Mouse (Mus musculus): ENCODE measurements around the gene Entpd1. TPM values are rescaled to one million over a fixed set of nuclear protein-coding genes. Genes with fewer than 3 reads are reported as not detected.

The Entpd1 gene
- polyA plus RNA-seq, 1 experiment from 2014 or later: 13.1 TPM

DNA sequence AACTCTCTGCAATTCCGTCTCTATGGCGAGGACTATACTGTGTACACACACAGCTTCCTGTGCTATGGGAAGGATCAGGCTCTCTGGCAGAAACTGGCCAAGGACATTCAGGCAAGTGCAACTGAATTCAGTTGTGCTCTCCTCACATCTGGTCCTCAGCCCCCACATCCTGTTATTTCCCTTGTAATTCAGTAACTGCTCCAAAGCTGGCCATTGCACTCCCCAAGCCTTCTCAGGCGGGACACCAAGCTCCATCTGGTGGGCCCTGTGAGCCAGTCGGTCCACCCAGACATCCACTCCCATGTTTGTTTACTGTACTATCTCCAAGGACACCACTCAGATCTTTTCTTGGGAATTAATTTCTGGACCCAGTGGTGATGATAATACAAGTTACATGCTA lies 114.0 kb downstream of the Entpd1 start:
- no peaks in the 10 kb centered on the region for H3K9me3 ChIP-seq (replicated peaks; ENCODE audit: control insufficient read depth, low read length)
- no peak for ATAC-seq (replicated peaks; ENCODE audit: insufficient number of reproducible peaks, low FRiP score, low TSS enrichment)
- H3K4me2 ChIP-seq: no peak overlapping the region
- no peak overlapping the region for H3K9ac ChIP-seq (ENCODE audit: low read depth, low read length)
- no peaks in the 10 kb centered on the region for H3K36me3 ChIP-seq (ENCODE audit: control insufficient read depth, insufficient read depth, low read length)
- H3K4me3 ChIP-seq (ENCODE audit: low read depth, low read length): no peak overlapping the region
- 72% methylated on average over 4 of the region's 4 CpGs for WGBS (ENCODE audit: insufficient replicate concordance)
- no peaks in the 10 kb centered on the region for H3K27me3 ChIP-seq (ENCODE audit: control insufficient read depth, insufficient read depth, low read length)
- no peak overlapping the region for H3K27ac ChIP-seq (ENCODE audit: low read depth, low read length)
- H3K4me1 ChIP-seq (ENCODE audit: control insufficient read depth, insufficient read depth, low read length): no peaks in the 10 kb centered on the region

DNA sequence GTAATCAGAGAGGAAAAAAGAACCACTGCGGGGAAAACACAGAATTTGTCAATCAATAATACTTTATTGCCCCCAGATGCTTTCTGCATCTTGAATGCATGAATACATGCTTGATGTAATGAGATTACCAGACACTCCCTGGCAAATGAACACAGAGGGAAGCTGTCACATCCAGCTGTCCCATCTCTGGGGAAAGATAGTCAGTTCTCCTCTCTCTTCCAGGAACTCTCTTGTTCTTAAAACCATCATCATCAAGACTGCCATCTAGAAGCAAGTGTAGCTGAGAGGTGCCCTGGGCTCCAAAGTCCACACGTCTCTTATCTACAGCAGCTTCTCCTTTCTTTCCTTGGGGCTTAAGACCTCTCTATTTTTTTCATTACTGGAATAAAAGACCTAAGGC lies 114.4 kb downstream of the Entpd1 start:
- ATAC-seq (replicated peaks; ENCODE audit: insufficient number of reproducible peaks, low FRiP score, low TSS enrichment): no peak
- Histone ChIP-seq H3K4me3 (ENCODE audit: low read depth, low read length) (no peak overlapping the region), H3K27me3 (ENCODE audit: control insufficient read depth, insufficient read depth, low read length) (no peaks in the 10 kb centered on the region), H3K36me3 (ENCODE audit: control insufficient read depth, insufficient read depth, low read length) (no peaks in the 10 kb centered on the region), H3K9ac (ENCODE audit: low read depth, low read length) (no peak overlapping the region), H3K27ac (ENCODE audit: low read depth, low read length) (no peak overlapping the region), H3K9me3 (replicated peaks; ENCODE audit: control insufficient read depth, low read length) (no peaks in the 10 kb centered on the region), H3K4me2 (no peak overlapping the region), H3K4me1 (ENCODE audit: control insufficient read depth, insufficient read depth, low read length) (no peaks in the 10 kb centered on the region)
- whole genome bisulfite sequencing (ENCODE audit: insufficient replicate concordance): 68% methylated on average over 2 of the region's 2 CpGs

- ATAC-seq (replicated peaks; ENCODE audit: insufficient number of reproducible peaks, low FRiP score, low TSS enrichment): no peak
- Histone ChIP-seq H3K9me3 (replicated peaks; ENCODE audit: control insufficient read depth, low read length) (no peaks in the 10 kb centered on the region), H3K27ac (ENCODE audit: low read depth, low read length) (no peak overlapping the region), H3K36me3 (ENCODE audit: control insufficient read depth, insufficient read depth, low read length) (no peaks in the 10 kb centered on the region), H3K27me3 (ENCODE audit: control insufficient read depth, insufficient read depth, low read length) (no peaks in the 10 kb centered on the region), H3K4me2 (no peak overlapping the region), H3K4me1 (ENCODE audit: control insufficient read depth, insufficient read depth, low read length) (no peaks in the 10 kb centered on the region), H3K9ac (ENCODE audit: low read depth, low read length) (no peak overlapping the region), H3K4me3 (ENCODE audit: low read depth, low read length) (no peak overlapping the region)
- 73% methylated on average over 4 of the region's 4 CpGs for WGBS (ENCODE audit: insufficient replicate concordance)
These were observed 116.0 kb downstream of the Entpd1 start for GRCm38 (mm10) chr19:40728213-40728612.

DNA sequence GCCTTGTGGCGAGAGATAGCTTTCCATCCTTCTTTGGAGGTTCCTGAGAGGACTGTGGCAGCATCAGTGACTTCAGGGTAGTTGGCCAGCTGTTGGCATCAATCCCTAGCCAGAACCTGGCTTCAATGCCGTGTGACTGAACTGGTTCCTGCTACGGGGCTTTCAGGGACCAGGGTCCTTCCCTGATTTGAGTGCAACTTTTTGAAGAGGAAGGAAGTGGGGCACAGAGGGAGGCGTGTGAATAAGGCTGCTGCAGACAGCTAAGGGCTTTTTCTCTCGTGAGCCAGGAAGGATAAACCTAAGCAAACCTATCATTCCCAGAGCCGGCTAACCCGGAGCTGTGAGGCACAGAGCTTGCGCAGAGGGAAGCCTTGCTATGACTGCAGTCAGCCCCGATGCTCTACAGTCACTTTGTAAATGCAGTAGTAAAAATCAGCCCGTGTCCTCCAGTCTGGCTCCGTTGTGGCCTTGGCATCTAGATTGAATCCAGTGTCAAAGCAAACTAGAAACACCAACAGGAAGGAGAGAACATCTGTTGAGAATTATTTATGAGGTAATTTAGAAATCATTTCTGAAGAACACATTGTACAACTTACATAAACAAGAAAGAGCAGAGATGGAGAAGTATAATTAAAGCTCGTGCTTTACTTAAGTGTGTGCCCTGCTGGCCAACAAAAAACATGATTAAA lies 116.7 kb downstream of the Entpd1 start:
- ATAC-seq (replicated peaks; ENCODE audit: insufficient number of reproducible peaks, low FRiP score, low TSS enrichment): no peak
- 52% methylated on average over 12 of the region's 12 CpGs for whole genome bisulfite sequencing (ENCODE audit: insufficient replicate concordance)

GRCm38 (mm10) chr19:40733409-40733808 lies 121.2 kb downstream of the Entpd1 start:
- Histone ChIP-seq H3K9me3 (replicated peaks; ENCODE audit: control insufficient read depth, low read length) (no peaks in the 10 kb centered on the region), H3K27me3 (ENCODE audit: control insufficient read depth, insufficient read depth, low read length) (no peaks in the 10 kb centered on the region), H3K4me2 (no peak overlapping the region), H3K36me3 (ENCODE audit: control insufficient read depth, insufficient read depth, low read length) (no peaks in the 10 kb centered on the region), H3K27ac (ENCODE audit: low read depth, low read length) (no peak overlapping the region), H3K9ac (ENCODE audit: low read depth, low read length) (no peak overlapping the region), H3K4me3 (ENCODE audit: low read depth, low read length) (no peak overlapping the region), H3K4me1 (ENCODE audit: control insufficient read depth, insufficient read depth, low read length) (no peaks in the 10 kb centered on the region)
- ATAC-seq (replicated peaks; ENCODE audit: insufficient number of reproducible peaks, low FRiP score, low TSS enrichment): no peak
- 63% methylated on average over 10 of the region's 10 CpGs for WGBS (ENCODE audit: insufficient replicate concordance)

More for the DNA sequence above, 116.7 kb downstream of the Entpd1 start:
- H3K9ac ChIP-seq (ENCODE audit: low read depth, low read length): no peak overlapping the region
- H3K4me3 ChIP-seq (ENCODE audit: low read depth, low read length): no peak overlapping the region
- H3K36me3 ChIP-seq (ENCODE audit: control insufficient read depth, insufficient read depth, low read length): no peaks in the 10 kb centered on the region
- no peaks in the 10 kb centered on the region for H3K27me3 ChIP-seq (ENCODE audit: control insufficient read depth, insufficient read depth, low read length)
- no peak overlapping the region for H3K4me2 ChIP-seq
- H3K27ac ChIP-seq (ENCODE audit: low read depth, low read length): no peak overlapping the region
- no peaks in the 10 kb centered on the region for H3K9me3 ChIP-seq (replicated peaks; ENCODE audit: control insufficient read depth, low read length)
- no peaks in the 10 kb centered on the region for H3K4me1 ChIP-seq (ENCODE audit: control insufficient read depth, insufficient read depth, low read length)

DNA sequence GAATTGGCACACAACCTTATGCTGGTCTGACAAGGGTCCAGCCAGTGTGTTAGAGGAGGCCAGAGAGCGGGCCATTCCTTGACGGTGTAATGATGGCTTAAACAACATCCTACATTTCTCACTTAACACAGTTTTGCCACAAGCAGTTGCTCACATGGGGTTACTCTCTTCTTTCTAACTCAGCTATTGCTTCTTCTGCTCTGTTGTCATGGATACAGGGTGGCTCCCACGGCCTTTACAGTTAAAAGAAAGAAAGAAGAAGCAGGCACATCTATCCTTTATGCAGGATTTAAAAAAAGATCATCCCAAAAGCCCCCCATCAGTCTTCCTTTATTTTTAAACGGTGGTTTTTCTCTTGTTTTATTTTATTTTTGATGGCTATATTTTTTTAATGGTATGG lies 121.7 kb downstream of the Entpd1 start:
- no peak for ATAC-seq (replicated peaks; ENCODE audit: insufficient number of reproducible peaks, low FRiP score, low TSS enrichment)
- H3K9ac ChIP-seq (ENCODE audit: low read depth, low read length): no peak overlapping the region
- 69% methylated on average over 4 of the region's 4 CpGs for WGBS (ENCODE audit: insufficient replicate concordance)
- no peaks in the 10 kb centered on the region for H3K9me3 ChIP-seq (replicated peaks; ENCODE audit: control insufficient read depth, low read length)
- no peaks in the 10 kb centered on the region for H3K36me3 ChIP-seq (ENCODE audit: control insufficient read depth, insufficient read depth, low read length)
- H3K27ac ChIP-seq (ENCODE audit: low read depth, low read length): no peak overlapping the region
- H3K27me3 ChIP-seq (ENCODE audit: control insufficient read depth, insufficient read depth, low read length): no peaks in the 10 kb centered on the region
- no peak overlapping the region for H3K4me3 ChIP-seq (ENCODE audit: low read depth, low read length)
- no peaks in the 10 kb centered on the region for H3K4me1 ChIP-seq (ENCODE audit: control insufficient read depth, insufficient read depth, low read length)
- H3K4me2 ChIP-seq: no peak overlapping the region

GRCm38 (mm10) chr19:40736680-40737512 lies 124.7 kb downstream of the Entpd1 start:
- Histone ChIP-seq H3K4me2 (peak overlapping the region; percentile 56), H3K27me3 (ENCODE audit: control insufficient read depth, insufficient read depth, low read length) (no peaks in the 10 kb centered on the region), H3K9ac (ENCODE audit: low read depth, low read length) (peak overlapping the region; percentile 69), H3K4me1 (ENCODE audit: control insufficient read depth, insufficient read depth, low read length) (no peaks in the 10 kb centered on the region), H3K4me3 (ENCODE audit: low read depth, low read length) (no peak overlapping the region), H3K36me3 (ENCODE audit: control insufficient read depth, insufficient read depth, low read length) (no peaks in the 10 kb centered on the region), H3K27ac (ENCODE audit: low read depth, low read length) (no peak overlapping the region), H3K9me3 (replicated peaks; ENCODE audit: control insufficient read depth, low read length) (no peaks in the 10 kb centered on the region)
- ATAC-seq (replicated peaks; ENCODE audit: insufficient number of reproducible peaks, low FRiP score, low TSS enrichment): no peak
- WGBS (ENCODE audit: insufficient replicate concordance): 29% methylated on average over 17 of the region's 17 CpGs

GRCm38 (mm10) chr19:40737613-40738012 lies 125.4 kb downstream of the Entpd1 start:
- 79% methylated on average over 5 of the region's 5 CpGs for WGBS (ENCODE audit: insufficient replicate concordance)
- peak overlapping the region; percentile 69 for H3K9ac ChIP-seq (ENCODE audit: low read depth, low read length)
- H3K9me3 ChIP-seq (replicated peaks; ENCODE audit: control insufficient read depth, low read length): no peaks in the 10 kb centered on the region
- ATAC-seq (replicated peaks; ENCODE audit: insufficient number of reproducible peaks, low FRiP score, low TSS enrichment): no peak
- H3K27me3 ChIP-seq (ENCODE audit: control insufficient read depth, insufficient read depth, low read length): no peaks in the 10 kb centered on the region
- no peaks in the 10 kb centered on the region for H3K36me3 ChIP-seq (ENCODE audit: control insufficient read depth, insufficient read depth, low read length)
- no peak overlapping the region for H3K27ac ChIP-seq (ENCODE audit: low read depth, low read length)
- H3K4me3 ChIP-seq (ENCODE audit: low read depth, low read length): no peak overlapping the region
- no peaks in the 10 kb centered on the region for H3K4me1 ChIP-seq (ENCODE audit: control insufficient read depth, insufficient read depth, low read length)
- peak overlapping the region; percentile 56 for H3K4me2 ChIP-seq

All from heart, embryonic 11.5 days (tissue).